Mouse (Mus musculus) kidney, adult 11 months (tissue): ENCODE measurements around the gene Rapgefl1.

Experiments used
- DNase-seq: peaks from one replicate; pipeline ENCODE4 v3.0.0; 2022

Rapgefl1 gene

DNA sequence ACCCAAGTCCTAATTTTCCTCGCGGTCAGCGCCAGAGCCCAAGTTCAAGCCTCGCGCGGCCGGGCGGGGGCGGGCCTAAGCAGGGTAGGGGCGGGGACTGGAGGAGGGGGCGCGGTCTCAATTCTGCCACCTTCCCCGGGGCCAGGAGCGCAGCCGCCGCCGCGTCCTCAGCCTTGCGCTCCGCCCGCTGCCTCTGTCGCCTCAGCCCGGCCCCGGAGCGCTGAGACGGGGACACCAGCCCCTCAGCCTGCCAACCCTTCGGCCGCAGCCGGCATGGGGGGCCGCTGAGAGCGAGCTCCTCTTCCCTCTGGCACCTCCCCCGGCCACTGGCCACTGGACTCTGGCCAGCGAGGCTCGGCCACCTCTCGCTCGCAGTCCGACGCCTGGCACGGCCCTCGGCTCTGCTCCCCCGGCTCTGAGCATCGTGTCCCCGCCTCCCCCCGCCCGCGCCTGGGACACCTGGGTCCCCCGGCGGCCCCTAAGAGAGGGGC lies at the start of gene Rapgefl1:
Rapgefl1 (plus strand) TSS at position 135 of the 491 bp plus-strand sequence.
- DNase-seq: peak; percentile 76

DNA sequence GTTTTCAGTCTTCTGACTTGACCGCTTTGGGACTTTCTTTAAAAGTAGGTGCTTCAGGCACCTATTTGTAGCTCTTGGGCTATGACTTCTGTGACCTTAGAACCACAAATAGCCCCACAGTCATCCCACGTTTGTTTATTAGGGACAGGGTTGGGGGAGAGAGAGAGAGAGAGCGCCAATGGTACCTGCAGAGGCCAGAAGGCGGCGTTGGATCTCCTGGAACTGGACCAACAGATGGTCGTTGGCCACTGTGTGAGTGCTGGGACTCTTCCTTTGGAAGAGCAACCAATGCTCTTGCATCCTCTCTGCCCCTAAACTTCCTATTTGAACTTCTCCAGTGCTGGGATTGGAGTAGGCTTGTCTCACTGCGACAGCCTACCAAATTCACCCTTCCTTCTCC lies 49.4 kb upstream of the Rapgefl1 start:
- DNase-seq: no peak

DNA sequence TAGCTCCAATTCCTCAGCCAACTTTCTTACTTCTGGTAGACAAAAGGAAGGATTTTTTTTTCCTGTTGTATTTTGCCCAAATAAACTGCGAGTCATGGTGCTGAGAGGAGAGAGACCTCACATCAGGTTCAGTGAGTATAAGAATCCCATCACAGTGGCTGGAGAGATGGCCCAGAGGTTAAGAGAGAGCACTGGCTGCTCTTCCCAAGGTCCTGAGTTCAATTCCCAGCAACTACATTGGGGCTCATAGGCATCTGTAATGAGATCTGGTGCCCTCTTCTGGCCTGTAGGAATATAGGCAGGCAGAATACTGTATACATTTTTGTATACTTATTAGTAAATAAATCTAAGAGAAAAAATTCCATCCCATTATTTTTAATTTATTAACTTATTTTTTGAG lies 48.9 kb upstream of the Rapgefl1 start:
- no peak for DNase-seq

DNA sequence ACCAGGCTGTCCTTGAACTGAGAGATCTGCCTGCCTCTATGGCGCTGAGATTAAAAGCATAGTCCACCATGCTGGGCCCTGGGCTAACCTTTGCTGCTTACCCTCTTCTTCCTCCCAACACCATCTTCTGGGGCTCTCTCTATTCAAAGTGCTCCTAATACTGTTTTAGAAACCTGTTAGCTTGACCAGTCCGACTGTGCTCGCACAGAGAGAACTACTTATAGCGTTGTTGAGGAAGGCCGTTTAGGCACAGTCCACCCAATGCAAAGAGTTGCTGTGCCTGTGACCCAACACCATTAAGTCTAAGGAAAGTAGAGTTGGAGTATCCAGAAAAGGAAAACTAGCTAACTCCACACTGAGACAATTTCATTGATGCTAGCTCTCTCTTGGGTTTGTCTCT lies 48.4 kb upstream of the Rapgefl1 start:
- DNase-seq: peak; percentile 18

DNA sequence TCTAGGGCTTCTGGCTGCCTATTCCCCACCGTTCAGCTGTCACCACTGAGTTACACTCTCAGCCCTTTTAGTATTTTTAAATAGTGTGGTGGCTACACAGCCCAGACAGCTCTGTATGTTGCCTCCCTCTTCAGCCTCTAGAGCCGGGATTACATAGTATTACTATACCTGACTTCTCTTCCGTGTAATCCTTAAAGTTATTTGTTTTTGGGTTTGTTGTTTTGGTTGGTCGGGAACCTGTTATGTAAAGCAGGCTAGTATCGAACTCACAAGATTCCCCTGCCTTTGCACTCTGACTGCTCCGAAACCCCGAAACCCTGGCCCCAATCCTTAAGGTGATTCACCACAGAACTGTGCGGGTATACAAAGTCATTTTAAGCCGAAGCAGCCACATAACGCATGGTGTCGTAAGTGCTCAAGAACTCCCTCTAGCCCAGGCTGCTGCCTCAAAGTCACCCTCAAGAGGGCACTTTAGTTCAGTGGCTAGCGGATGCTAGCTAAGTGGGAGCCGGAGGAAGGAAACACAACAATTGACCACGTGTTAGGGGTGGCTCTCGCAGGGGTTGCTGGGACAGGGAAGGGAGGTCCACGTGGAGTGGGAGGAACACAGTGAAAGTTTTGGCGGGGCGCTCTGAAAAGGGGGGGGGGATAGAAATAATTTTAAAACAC lies 47.9 kb upstream of the Rapgefl1 start:
- DNase-seq: peak; percentile 93

DNA sequence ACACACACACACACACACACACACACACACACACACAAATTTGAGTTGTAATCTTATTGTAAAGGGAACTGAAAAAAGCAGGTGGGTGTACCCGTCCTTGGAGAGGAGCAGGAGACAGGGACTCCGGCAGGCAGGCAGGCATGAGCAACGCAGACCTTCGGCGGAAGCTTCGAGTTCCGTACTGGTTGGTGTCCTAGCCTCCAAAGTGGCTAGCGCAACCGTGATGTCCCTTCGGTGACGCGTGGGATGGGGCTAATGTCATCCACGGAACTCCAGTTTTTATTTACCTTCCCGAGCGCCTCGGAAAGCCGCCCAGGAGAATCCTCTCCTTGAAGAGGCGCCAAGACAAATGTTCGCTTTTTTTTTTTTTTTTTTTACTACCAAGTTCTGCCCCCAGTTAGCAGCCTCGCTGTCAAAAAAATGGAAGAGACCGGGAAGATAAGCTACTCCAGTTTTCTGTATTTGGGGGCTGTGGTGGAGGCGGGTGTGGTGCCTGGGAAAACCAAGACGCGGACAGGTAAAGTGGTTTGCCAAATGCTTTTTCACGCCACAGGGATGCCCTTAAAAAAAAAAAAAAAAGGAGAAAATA lies 47.3 kb upstream of the Rapgefl1 start:
- DNase-seq: no peak

DNA sequence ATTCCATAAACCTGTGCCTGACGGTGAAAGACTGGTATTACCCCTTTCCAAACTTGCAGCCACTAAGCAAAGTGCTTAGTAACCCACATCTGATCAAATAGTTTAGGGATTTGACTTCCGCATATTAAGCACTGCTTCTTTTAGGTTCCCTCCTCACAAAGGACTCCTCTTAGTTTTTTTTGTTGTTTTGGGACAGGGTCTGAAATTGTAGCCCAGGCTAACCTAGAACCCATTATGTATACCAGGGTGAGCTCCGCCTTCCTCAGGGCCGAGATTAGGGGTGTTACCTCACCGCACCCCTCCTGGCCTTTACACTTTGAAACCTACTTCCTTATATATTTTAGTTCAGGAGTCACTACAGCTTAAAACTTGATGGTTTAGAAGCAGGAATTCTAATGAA lies 46.8 kb upstream of the Rapgefl1 start:
- DNase-seq: no peak

DNA sequence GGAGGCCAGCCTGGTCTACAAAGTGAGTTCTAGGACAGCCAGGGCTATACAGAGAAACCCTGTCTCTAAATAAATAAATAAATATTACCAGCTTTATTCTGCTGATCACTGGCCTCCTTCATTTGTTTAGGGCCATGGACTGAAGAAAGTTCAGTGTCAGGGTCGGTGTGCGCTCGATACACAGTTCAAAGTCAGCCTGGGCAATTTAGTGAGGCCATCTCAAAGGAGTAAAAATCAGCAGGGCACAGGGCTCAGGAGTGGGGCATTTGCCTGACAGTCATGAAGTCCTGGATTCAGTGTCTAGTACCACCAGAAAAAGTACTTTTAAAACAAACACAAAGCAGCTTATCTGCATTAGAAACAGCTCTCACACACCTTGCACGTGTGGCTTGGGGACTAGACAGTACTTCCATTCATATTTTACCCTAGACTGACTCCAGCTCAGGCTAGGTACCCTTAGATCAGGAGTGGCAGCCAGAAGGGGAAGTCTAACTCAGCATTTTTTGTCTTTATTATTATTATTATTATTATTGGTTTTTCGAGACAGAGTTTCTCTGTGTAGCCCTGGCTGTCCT lies 45.9 kb upstream of the Rapgefl1 start:
- no peak for DNase-seq

DNA sequence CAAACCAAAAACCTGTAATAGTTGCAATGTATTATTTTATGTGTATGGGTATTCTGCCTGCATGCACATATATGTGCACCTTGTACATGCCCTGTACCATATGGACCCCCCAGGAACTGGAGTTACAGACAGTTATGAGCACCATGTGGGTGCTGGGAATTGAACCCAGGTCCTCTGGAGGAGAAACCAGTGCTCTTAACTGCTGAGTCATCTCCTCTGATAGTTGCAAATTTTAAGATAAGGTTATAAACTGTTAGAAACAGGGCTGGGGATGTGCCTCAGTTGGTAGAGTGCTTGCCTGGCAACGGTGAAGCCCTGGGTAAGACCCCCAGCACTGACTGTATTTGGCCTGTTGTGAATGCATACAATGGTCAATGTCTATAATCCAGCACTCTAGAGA lies 45.1 kb upstream of the Rapgefl1 start:
- no peak for DNase-seq

DNA sequence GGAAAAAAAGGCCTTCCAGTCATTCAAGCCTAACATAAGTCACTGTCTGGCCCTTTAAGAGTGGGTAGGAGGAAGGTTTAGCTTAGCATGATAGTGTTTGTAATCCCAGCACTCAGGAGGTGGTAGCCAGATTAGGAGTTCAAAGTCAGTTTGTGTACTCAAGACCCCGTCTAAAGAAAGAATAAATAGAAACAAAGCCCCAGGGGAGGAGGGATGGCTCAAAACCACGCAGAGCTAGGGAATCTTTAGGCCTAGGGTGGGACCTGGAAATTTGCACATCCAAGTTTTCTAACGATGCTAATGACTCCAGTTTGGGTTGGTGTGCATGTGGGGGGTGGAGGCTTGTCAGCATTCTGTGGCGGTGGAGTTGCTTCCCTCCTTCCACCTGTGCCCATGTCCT lies 44.5 kb upstream of the Rapgefl1 start:
- DNase-seq: no peak

DNA sequence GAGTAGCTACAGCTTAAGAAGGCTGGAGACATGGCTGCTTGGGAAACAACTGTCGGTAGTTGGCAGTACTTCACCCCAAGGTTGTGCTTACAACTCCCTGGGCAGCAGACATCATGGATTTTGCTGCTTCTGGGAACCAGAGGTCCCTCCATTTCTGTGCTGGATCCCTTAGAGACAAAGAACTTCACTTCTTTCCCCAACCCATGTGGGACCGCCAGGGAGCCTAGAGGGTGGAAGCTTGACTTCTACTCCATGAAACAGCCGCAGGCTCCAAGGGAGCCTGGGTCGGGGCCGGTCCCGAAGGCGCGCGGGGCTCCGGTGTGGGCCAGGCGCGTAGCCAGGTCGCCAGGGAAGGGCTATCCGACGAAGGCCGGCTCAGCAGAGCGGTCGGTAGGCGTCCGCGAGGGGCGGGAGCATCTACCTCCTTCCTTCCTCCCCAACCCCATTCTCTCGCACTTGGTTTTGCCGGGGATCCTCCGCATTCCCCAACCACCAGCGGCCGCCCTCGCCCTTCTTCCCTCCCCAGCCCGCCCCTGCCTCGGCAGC lies 42.0 kb upstream of the Rapgefl1 start:
- peak; percentile 83 for DNase-seq

DNA sequence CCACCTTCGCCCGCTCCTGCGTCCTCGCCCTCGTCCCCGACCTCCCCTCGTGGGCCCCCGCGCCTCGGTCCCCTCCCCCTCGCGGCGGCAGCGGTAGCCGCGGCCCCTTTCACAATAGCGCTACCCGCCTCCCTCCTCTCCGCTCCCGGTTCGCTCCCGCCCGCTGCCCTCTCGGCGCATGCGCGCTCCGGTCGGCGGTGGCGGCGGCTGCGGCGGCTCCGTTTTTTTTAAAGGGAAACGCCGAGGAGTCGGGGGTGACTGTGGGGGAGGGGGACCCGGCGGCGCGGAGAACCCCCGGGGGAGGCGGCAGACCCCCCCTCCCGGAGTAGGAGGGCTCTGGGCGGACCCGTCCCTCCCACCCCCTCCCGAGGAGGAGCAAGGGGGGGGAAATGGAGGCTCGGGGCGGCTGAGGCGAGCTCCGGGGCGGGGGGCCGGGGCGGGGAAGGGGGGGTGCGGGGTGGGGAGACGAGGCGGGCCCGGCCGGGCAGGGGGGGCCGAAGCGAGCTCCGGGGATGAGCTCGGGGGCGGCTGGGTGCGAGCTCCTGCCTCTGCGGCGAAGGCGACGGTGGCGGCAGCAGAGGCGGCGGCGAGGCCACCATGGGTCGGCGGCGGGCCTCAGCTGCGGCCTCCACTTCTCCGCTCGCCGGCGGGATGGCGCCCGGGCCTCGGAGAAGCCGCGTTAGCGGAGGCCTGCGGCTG lies 41.4 kb upstream of the Rapgefl1 start, which contains the start of gene Msl1:
Msl1 (plus strand) TSS at position 502 of the 699 bp plus-strand sequence.
- DNase-seq: peak; percentile 86

DNA sequence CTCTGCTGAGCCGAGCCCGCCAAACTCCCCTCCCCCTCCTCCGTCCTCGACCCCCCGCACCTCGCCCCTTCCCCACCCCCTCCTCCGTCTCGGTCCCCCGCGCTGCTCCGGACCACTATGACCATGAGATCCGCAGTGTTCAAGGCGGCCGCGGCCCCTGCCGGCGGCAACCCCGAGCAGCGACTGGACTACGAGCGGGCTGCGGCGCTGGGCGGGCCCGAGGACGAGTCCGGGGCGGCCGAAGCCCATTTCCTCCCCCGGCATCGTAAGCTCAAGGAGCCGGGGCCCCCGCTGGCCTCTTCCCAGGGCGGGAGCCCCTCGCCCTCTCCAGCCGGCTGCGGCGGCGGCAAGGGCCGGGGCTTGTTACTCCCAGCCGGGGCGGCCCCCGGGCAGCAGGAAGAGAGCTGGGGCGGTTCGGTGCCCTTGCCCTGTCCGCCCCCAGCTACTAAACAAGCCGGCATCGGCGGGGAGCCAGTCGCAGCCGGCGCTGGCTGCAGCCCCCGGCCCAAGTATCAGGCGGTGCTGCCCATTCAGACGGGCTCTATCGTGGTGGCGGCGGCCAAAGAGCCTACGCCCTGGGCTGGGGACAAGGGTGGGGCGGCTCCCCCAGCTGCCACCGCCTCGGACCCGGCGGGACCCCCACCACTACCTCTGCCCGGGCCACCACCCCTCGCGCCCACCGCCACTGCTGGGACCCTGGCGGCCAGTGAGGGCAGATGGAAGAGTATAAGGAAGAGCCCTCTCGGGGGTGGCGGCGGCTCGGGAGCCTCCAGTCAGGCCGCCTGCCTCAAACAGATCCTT lies 40.7 kb upstream of the Rapgefl1 start:
- peak; percentile 58 for DNase-seq

DNA sequence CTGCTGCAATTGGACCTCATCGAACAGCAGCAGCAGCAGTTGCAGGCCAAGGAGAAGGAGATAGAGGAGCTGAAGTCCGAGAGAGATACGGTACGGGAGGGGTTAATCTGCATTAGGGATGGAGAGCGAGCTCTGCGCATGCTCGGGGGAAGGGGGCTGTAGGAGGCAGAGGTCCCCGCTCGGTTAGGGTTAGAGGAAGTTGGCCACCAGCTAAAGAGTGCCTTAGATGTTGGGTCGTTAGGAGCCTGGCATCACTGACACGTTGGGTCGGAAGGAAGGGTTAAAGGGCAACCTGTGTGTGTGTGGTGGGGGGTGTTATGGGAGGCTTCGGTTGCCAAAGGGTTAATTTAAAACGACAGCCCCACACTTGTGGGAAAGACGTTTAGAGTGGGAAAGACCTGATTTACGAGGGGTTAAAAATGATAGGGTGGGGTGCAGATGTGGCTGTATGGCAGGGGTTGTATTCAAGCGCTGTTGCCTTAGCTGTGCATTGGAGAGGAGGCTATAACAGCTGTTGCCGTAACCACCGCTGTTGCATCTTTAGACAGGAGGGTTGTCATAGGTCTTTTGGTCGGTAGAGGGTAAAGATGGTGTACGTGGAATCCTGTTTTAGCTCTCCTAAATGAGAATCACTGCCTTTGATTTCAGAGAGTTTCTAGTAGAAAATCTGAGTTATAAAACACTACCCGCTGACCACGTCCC lies 39.9 kb upstream of the Rapgefl1 start:
- DNase-seq: peak; percentile 52

DNA sequence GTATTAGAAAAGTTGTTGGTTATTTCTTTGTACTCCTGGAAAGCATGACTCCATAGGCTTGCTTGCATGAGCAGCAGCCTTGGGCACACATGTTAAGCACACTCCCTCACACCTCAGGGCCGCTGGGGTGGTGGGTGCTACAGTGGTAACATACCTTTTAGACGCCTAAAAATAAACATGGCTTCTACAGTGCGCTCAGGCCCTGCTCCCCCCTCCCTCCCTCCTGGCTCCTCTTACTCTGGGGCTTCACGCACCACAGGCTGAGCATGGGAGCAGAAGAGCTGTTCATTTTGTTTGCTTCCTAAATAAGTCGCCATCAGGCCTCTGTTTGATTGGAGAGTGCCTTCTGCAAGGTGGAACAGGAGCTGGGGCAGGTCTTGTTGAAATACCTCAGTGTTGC lies 39.3 kb upstream of the Rapgefl1 start:
- no peak for DNase-seq

DNA sequence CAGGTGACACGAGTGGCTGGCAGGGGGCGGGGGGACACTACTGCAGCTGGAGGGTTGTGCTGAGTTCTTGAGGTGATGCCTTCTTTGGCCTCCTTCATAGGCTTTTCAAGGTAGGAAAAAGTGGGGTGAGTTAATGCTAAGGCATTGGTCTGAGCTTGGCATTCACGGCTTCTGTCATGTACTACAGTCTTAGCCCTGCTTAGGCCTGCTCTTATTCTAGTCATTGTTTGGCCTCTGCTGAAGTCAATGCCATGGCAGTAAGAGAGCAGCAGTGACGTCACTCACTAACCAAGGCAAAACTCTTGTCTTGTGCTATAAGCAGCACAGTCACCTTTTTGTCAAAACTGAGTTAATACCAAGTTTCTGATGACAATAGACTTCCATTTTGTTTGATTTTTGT lies 38.7 kb upstream of the Rapgefl1 start:
- no peak for DNase-seq

DNA sequence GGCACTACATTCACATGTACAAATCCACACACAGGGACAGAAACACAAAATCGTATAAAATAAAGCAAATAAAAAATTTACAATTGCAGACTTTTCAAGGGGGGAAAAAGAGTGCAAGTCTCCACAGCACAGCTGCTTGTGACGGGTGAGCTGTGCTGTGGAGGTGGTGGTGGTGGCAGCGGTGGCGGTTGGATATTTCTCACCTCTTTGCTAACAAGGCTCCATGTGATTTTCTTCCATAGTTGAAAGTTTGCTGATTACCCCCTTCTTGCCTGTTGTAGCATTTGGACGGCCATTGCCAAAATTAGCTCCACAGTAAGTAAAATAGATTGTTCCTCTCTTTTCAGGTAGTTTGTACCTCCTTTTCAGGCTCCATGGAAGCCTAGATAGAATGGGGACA lies 32.0 kb upstream of the Rapgefl1 start, which contains the start of gene Casc3:
Casc3 (plus strand) TSS at position 301 of the 400 bp plus-strand sequence.
- no peak for DNase-seq

DNA sequence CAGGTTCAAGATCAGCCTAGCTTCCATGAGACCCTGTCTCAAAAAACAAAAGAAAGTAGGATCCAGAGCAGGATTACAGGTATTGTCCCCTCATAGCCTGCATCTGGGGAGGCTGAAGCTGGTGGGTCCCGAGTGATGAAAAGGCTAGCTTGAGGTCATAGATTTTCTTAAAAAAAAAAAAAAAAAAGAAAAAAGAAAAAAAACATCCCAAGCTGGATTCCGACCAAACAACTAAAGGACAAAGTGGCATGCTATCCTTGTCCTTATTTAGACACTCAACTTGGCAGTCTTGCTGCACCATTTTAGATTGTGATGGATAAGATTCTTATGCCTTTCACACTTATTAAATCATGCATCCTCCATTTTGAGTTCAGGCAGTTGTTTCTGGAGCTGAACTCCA lies 28.2 kb upstream of the Rapgefl1 start:
- no peak for DNase-seq

DNA sequence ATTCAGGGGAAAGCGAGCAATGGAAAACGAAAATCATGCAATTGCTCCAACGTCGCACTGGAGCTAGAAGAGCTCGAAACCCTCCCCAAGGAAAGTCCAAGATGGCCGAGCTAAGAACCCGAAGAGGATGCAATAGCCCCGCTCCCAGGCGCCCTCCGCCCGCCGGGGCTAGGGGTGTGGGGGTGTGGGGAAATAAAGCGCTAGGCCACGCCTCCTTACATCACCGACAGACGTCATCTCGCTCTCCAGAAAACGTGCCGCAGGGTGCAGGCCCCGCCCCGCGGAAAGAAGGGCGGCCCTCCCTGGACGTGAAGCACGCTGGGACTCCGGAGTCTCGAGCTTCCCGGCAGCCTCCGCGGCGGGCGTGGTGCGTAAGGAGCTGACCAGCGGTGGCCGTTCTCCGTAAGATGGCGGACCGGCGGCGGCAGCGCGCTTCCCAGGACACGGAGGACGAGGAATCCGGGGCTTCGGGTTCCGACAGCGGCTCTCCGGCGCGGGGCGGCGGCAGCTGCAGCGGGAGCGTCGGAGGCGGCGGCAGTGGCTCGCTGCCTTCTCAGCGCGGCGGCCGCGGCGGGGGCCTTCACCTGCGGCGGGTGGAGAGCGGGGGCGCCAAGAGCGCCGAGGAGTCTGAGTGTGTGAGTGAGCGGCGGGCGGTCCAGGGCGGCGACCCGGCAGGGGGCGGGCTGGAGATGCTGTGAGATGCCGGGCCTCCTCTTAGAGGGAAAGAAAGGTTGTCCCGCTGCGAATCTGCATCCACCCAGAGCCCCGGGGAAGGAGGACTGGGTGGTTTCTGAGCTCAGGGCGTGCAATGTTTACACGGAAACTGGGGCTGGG lies 26.9 kb upstream of the Rapgefl1 start:
- peak; percentile 99 for DNase-seq

DNA sequence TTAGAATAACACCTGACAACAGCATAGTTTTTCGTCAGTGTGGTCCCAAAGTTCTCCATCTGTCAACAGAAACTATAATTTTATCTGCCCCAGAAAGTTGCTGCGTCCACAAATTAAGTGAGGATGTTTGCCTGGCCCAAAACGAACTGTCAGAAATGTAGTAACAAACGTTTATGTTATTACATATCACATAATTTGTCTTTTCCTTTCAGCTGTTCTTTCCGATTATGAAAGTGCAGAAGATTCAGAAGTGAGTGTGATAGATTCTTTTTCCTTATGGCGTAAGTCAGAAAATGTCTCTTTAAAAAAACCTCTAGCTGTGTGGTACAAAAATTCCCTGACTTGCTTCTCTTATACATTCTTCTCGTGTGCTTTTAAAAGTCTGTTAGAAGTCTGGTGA lies 25.9 kb upstream of the Rapgefl1 start:
- DNase-seq: no peak

DNA sequence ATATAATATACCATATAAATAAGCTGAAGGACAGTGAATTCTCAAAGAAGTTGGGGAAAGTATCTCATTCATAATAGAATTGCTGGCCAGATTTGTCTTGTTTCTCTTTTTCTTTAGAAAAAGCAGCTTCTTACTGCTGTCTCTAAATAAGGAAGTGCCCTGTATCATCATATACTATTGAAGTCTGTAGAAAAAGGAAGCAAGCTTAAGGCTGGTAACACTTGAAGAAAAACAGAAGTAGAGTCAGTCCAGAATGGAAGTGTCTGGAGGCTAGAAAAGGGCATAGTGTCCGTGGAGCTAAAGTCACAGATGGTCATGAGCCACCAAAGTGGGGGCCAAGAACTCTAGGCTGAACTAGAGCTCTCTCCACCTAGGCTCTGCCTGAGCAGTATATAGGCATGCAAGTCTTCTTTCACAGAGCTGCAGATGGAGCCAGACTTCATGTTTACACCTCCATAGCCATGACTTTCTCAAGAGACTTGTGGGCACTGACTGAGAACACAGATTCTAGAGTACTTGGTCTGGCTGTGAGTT lies 19.8 kb upstream of the Rapgefl1 start:
- DNase-seq: no peak
